Mouse (Mus musculus): ENCODE data around the gene Psmg4. TPM values are rescaled to one million over a fixed set of nuclear protein-coding genes. Genes with fewer than 3 reads are reported as not detected.

The Psmg4 gene
- 65.3 and 76.5 TPM in 2 replicates for polyA plus RNA-seq (2015; fragmentation: Nextera tagmentation; extraction: Ambion mirVana)

DNA sequence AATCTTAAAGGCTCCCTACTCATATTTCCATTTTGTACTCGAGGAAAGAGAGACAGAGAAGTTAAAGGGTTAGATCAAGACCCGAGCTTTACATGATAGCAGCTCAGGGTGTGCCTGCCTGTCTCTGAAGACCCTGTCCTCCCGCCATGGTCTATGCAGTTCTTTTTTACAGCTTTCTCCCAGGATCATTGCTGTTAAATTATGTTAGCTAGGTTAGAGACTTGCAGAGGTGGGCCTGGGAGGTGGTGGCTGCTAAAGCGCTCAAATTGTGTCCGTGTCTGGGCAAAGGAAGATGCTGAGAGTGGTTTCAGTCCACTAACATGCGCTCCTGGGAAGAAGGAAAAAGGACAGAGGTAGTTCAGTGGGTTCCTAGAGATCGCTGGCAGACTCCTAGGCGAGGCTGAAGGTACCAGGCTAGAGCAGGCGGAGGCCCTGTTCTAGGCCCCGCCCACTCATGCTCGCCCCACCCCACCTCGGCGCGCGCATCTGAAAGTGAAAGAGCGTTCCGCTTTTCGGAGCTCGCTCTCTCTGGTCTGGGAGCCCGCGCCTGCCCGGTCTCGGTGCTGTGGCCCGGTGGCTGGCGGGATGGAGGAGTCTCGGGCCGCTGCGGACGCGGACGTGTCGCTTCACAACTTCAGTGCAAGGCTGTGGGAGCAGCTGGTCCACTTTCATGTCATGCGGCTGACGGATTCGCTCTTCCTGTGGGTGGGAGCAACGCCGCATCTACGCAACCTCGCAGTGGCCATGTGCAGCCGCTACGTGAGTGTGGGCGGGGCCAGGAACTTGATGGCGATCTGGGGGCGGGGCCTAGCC, at the start of gene Psmg4:
TSS of gene Psmg4 (plus strand) at position 474 of the 813 bp plus-strand sequence.
- Histone ChIP-seq H3K4me2 (peak within 1 kb of the TSS; percentile 76), H3K9ac (peak within 1 kb of the TSS; percentile 68), H3K9me3 (replicated peaks) (no peaks in the 10 kb centered on the region), H3K4me1 (replicated peaks) (peaks cover 17% of the 10 kb centered on the region), H3K27ac (peak within 1 kb of the TSS; percentile 95), H3K4me3 (peak within 1 kb of the TSS; percentile 82), H3K27me3 (no peaks in the 10 kb centered on the region), H3K36me3 (peaks cover 5% of the 10 kb centered on the region)
- peak; percentile 94 for ATAC-seq (replicated peaks; ENCODE audit: insufficient number of reproducible peaks, insufficient read depth, low FRiP score, low read depth)
- WGBS, result 3% methylated on average over 44 of the region's 44 CpGs

DNA sequence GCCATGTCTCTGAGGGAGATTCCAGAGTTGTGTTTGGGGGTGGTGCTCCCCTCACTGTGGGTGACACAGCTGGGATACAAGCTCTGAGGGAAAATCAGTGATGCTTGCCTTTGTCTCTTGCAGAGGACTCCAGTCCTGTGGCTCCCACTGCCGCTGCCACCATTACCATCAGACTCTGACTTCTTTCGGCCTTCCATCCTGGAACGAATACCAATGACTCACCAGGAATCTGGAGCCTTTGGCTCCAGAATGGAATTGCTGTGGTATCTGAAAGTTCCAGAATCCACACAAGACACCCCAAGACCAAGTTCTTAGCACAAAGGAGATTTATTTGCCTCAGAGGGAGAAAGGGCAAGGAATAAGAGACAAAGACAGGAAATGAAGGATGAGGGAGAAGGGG, 49.7 kb upstream of the Psmg4 start:
- Histone ChIP-seq H3K9ac (no peak overlapping the region), H3K4me2 (no peak overlapping the region), H3K27ac (no peak overlapping the region), H3K4me3 (no peak overlapping the region), H3K36me3 (no peaks in the 10 kb centered on the region), H3K9me3 (replicated peaks) (no peaks in the 10 kb centered on the region), H3K4me1 (replicated peaks) (no peaks in the 10 kb centered on the region), H3K27me3 (no peaks in the 10 kb centered on the region)
- ATAC-seq (replicated peaks; ENCODE audit: insufficient number of reproducible peaks, insufficient read depth, low FRiP score, low read depth), result no peak
- WGBS, result 71% methylated on average over 3 of the region's 3 CpGs

DNA sequence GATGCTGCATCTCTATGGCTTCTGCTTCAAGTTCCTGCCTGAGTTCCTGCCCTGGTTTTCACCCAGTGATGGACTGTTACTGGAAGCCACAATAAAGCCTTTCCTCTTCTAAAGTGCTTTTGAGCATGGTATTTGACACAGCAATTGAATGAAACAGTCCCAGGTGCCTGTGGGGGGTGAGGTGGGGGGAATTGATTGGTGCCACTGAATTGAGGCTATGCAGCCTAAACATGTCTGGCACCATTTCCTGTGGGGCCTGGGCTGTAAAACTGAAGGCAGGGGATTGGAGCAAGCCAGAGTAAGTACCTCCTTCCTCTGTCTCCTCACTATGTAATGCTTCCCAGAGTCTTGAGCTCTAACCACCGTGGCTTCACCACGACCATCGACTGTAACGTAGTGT, 48.1 kb upstream of the Psmg4 start:
- ATAC-seq (replicated peaks; ENCODE audit: insufficient number of reproducible peaks, insufficient read depth, low FRiP score, low read depth), result no peak
- Histone ChIP-seq H3K4me2 (no peak overlapping the region), H3K9me3 (replicated peaks) (no peaks in the 10 kb centered on the region), H3K4me1 (replicated peaks) (0 out of 2 replicates have a peak, but pooled peaks cover 4% of the 10 kb centered on the region), H3K4me3 (no peak overlapping the region), H3K9ac (no peak overlapping the region), H3K27ac (no peak overlapping the region), H3K27me3 (no peaks in the 10 kb centered on the region), H3K36me3 (no peaks in the 10 kb centered on the region)
- 67% methylated on average over 4 of the region's 4 CpGs for WGBS

DNA sequence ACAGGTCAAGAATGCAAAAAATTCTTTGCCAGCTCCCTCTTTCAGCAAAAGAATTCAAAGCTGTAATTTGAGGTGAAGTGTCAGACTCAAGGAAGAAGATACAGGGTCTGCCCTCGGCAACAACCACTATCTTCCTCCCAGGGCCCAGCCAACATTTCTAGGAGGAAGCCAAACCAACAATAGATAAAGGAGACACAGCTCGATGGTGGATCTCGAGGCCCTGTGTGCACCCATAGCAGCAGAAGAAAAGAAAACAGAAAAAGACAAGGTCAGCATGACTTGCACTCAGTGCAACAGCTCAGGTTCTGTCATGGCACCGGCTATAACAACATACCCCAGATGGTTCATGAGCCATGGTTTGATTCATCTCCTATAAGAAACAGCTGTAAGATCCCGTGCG, 46.3 kb upstream of the Psmg4 start:
- Histone ChIP-seq H3K4me3 (no peak overlapping the region), H3K9ac (no peak overlapping the region), H3K27ac (no peak overlapping the region), H3K27me3 (no peaks in the 10 kb centered on the region), H3K4me1 (replicated peaks) (0 out of 2 replicates have a peak, but pooled peaks cover 4% of the 10 kb centered on the region), H3K4me2 (no peak overlapping the region), H3K36me3 (no peaks in the 10 kb centered on the region), H3K9me3 (replicated peaks) (no peaks in the 10 kb centered on the region)
- WGBS, result 48% methylated on average over 6 of the region's 6 CpGs
- ATAC-seq (replicated peaks; ENCODE audit: insufficient number of reproducible peaks, insufficient read depth, low FRiP score, low read depth), result no peak

DNA sequence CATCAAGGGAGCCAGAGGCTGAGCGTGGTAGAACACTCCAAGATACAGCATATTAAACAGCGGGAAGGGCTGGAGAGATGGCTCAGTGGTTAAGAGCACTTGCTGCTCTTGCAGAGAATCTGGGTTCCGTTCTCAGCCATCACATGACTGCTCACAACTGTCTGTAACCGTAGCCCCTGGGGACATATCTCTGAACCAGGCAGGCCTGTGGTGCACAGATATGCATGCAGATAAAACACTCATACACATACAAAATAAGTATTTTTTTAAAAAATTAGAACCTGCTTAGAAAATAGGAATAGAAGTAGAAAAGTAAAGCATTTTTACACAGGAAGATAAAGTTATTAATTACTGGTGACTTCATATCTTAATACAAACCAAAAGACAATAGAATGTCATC, 43.9 kb upstream of the Psmg4 start:
- WGBS, result 33% methylated on average over 4 of the region's 4 CpGs
- no peak overlapping the region for H3K4me3 ChIP-seq
- no peak overlapping the region for H3K9ac ChIP-seq
- H3K9me3 ChIP-seq (replicated peaks), result no peaks in the 10 kb centered on the region
- no peak overlapping the region for H3K4me2 ChIP-seq
- H3K27ac ChIP-seq, result no peak overlapping the region
- 0 out of 2 replicates have a peak, but pooled peaks cover 4% of the 10 kb centered on the region for H3K4me1 ChIP-seq (replicated peaks)
- no peaks in the 10 kb centered on the region for H3K27me3 ChIP-seq
- no peak for ATAC-seq (replicated peaks; ENCODE audit: insufficient number of reproducible peaks, insufficient read depth, low FRiP score, low read depth)
- no peaks in the 10 kb centered on the region for H3K36me3 ChIP-seq

DNA sequence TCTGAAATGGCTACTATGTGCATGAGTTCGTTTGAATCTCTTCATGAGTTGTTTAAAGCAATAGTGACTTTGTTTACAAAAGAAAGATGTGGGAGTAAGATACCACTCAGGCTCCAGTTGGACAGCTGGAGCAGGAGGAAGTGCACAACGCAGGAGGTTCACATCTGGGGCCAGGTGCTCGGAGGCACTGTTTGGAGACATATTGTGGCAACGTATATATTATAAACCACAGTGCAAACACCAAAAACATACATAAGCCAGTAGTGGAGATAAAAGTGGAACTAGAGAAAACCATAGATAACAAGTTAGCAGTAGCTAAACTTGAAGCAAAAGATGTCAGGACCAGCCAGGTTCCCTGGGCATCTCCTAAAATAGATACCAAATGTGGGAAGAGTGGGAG, 43.4 kb upstream of the Psmg4 start:
- 63% methylated on average over 4 of the region's 4 CpGs for WGBS
- 0 out of 2 replicates have a peak, but pooled peaks cover 4% of the 10 kb centered on the region for H3K4me1 ChIP-seq (replicated peaks)
- no peaks in the 10 kb centered on the region for H3K9me3 ChIP-seq (replicated peaks)
- H3K4me3 ChIP-seq, result no peak overlapping the region
- H3K27me3 ChIP-seq, result no peaks in the 10 kb centered on the region
- H3K4me2 ChIP-seq, result no peak overlapping the region
- no peak for ATAC-seq (replicated peaks; ENCODE audit: insufficient number of reproducible peaks, insufficient read depth, low FRiP score, low read depth)
- no peaks in the 10 kb centered on the region for H3K36me3 ChIP-seq
- H3K9ac ChIP-seq, result no peak overlapping the region
- H3K27ac ChIP-seq, result no peak overlapping the region

DNA sequence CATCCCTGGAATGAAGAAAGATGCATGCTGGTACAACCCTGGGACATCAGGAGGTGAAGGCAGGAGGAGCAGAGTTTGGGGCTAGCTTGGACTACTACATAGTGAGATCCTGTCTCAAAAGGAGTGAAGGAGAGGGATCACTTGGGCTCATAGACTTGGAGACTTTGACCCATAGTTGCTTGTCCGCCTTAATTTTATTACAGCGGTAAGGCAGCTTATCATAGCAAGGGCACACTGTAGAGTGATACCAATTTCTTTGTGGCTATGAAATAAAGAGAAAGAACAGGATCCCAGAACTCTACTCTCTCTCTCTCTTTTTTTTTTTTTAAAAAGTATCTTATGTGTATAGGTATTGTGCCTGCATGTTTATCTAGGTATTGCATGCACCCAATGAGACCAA, 42.2 kb upstream of the Psmg4 start:
- Histone ChIP-seq H3K4me1 (replicated peaks) (peaks cover 5% of the 10 kb centered on the region), H3K36me3 (peaks cover 2% of the 10 kb centered on the region; the same call in 1 of the 2 replicates)

DNA sequence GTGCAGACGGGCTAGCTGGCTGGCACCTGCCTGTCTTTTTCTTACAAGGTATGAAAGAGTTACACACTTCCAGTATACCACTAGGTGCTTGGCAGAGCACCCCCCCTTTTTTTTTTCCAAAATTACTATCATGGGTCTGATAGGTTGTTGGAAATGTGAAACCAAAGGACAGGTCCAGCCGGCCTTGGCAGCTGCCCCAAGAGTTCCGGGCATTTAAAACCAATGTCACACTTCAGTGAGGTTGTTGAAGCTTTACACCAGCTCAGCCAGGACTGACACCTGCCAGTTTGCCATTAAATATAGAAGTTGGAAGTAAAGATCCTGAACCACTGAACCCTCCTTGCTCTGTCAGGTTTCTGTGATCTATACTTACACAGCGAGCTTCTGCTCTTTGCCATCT, 37.1 kb upstream of the Psmg4 start:
- H3K36me3 ChIP-seq, result peaks cover 4% of the 10 kb centered on the region; the same call in 1 of the 2 replicates
- H3K27ac ChIP-seq, result no peak overlapping the region
- H3K9me3 ChIP-seq (replicated peaks), result no peaks in the 10 kb centered on the region
- no peak for ATAC-seq (replicated peaks; ENCODE audit: insufficient number of reproducible peaks, insufficient read depth, low FRiP score, low read depth)
- 0 out of 2 replicates have a peak overlapping the region, but pooled peaks have one; percentile 15 for H3K4me2 ChIP-seq
- no peaks in the 10 kb centered on the region for H3K27me3 ChIP-seq
- 63% methylated on average over 4 of the region's 4 CpGs for WGBS
- H3K9ac ChIP-seq, result no peak overlapping the region
- no peak overlapping the region for H3K4me3 ChIP-seq
- peaks cover 16% of the 10 kb centered on the region for H3K4me1 ChIP-seq (replicated peaks)

More for the DNA sequence above, 42.2 kb upstream of the Psmg4 start:
- Histone ChIP-seq H3K4me2 (no peak overlapping the region), H3K27me3 (no peaks in the 10 kb centered on the region), H3K4me3 (no peak overlapping the region), H3K9ac (no peak overlapping the region), H3K9me3 (replicated peaks) (no peaks in the 10 kb centered on the region), H3K27ac (no peak overlapping the region)
- 97% methylated on average over 2 of the region's 2 CpGs for WGBS
- ATAC-seq (replicated peaks; ENCODE audit: insufficient number of reproducible peaks, insufficient read depth, low FRiP score, low read depth), result no peak

DNA sequence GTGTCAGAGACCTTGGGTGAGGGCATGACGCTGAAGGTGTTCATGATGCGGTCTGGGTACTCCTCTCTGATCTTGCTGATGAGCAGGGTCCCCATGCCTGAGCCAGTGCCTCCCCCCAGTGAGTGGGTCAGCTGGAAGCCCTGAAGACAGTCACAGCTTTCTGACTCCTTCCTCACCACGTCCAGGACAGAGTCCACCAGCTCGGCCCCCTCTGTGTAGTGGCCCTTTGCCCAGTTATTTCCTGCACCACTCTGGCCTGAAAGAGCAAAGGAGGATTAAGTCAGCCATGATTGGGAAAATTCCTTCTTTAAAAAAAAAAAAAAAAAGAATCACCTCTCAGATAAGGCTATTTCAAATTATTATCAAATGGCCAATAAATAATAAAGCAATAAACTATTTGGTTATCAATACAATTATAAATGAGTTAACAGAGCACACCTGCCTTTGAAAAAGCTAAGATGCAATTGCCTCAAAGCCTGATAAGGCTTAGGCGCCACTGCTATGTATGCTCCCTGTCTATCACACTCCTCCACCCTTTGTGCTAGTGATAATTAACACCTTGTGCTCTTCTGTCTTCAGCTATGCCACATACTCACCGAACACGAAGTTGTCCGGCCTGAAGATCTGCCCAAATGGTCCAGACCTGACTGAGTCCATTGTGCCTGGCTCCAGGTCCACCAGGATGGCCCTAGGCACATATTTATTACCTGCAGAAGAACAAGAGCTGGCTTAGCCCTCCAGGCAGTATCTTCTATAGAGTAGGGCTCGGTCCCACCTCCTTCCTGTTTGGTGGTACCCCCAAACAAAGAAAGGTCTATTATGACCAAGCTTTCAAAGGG, 34.3 kb upstream of the Psmg4 start:
- ATAC-seq (replicated peaks; ENCODE audit: insufficient number of reproducible peaks, insufficient read depth, low FRiP score, low read depth), result no peak
- Histone ChIP-seq H3K9ac (no peak overlapping the region), H3K4me3 (peak overlapping the region; percentile 72), H3K4me1 (replicated peaks) (peaks cover 36% of the 10 kb centered on the region), H3K9me3 (replicated peaks) (no peaks in the 10 kb centered on the region), H3K27ac (no peak overlapping the region), H3K4me2 (peak overlapping the region; percentile 75), H3K36me3 (peaks cover 4% of the 10 kb centered on the region; the same call in 1 of the 2 replicates), H3K27me3 (no peaks in the 10 kb centered on the region)
- WGBS, result 78% methylated on average over 9 of the region's 9 CpGs

DNA sequence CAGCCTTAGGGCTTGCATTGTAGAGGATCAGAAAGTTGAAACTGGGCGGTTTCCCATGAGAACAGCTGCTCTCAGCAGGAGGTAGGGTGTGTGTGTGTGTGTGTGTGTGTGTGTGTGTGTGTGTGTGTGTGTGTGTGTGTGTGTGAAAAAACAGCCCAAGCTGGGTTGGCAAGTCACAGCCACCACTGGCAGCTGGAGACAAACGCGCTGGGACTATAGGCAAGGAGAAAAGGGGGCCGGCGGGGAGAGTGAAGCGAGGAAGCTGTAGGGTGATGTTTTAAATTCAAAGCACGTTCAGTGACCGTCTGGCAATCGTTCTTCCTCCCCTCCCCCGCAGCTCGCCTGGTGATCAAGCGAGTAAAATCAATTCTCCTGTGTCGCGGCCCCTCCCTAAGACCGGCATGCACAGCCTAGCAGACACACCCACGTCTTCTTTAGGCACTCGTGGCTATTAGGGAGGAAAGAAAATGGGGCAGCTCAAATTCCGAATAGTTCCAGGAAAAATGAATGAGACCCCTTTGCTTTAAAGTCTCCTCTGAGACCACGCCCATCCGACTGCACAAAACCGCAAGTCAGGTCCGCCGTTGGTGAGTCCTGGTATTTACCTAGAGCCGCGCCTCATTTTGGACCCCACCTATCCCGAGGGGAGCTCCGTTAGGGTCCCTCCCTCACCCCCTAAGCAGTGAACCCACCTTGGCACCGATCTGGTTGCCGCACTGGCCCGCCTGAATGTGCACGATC, 33.1 kb upstream of the Psmg4 start:
- Histone ChIP-seq H3K4me3 (peak overlapping the region; percentile 72), H3K9me3 (replicated peaks) (no peaks in the 10 kb centered on the region), H3K9ac (peak overlapping the region; percentile 66), H3K36me3 (peaks cover 4% of the 10 kb centered on the region; the same call in 1 of the 2 replicates), H3K4me1 (replicated peaks) (peaks cover 41% of the 10 kb centered on the region), H3K27me3 (no peaks in the 10 kb centered on the region), H3K27ac (peak overlapping the region; percentile 88), H3K4me2 (peak overlapping the region; percentile 75)
- no peak for ATAC-seq (replicated peaks; ENCODE audit: insufficient number of reproducible peaks, insufficient read depth, low FRiP score, low read depth)
- 1% methylated on average over 31 of the region's 31 CpGs for WGBS
